Mouse (Mus musculus): ENCODE data around the gene Grik1. TPM values are rescaled to one million over a fixed set of nuclear protein-coding genes. Genes with fewer than 3 reads are reported as not detected.

Gene Grik1
- polyA plus RNA-seq, 1 experiment from 2014 or later, result 0.59 TPM

DNA sequence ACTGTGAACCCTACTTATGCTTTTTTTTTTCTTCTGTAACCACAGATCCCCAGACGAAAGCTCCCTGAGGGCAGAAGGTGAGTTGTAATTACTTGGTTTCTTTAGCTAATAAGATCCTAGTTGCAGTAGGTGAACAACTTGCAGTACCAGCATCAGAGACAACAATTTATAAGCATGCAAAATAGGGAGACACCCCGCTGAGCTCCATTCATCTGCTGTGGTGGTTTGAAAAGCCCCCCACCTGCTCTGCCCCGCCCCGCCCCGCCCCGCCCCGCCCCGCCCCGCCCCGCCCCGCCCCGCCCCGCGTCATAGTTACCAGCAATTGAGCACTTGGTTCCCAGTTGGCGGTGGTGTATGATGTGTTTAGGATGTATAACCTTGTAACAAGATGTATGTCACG is 64.4 kb downstream of the Grik1 start:
- Histone ChIP-seq H3K4me3 (no peak overlapping the region), H3K9me3 (replicated peaks) (no peaks in the 10 kb centered on the region), H3K4me2 (no peak overlapping the region), H3K4me1 (replicated peaks) (no peaks in the 10 kb centered on the region), H3K36me3 (no peaks in the 10 kb centered on the region), H3K27ac (ENCODE audit: poor library complexity, severe bottlenecking) (no peak overlapping the region), H3K27me3 (replicated peaks) (no peaks in the 10 kb centered on the region), H3K9ac (no peak overlapping the region)
- no peak for ATAC-seq (ENCODE audit: insufficient number of reproducible peaks, low FRiP score)
- 48% methylated on average over 13 of the region's 16 CpGs for WGBS

DNA sequence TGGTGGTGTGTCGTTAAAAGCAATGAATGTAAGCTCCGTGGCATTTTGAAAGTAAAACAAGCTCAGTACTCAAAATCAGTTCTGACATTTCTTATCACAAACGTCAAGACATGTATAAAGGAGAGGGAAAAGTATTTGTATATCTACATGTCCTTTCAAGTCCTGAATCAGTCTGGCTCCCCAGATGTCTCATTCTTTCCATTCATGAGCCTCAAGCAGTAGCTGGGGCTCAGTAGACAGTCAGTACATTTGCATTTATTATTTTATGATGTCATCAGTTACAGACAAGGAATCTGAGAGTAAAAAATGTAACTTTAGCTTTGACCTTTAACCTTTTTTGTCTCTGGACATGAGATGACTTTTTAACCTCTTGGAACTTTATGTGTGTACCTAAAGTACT is 68.1 kb downstream of the Grik1 start:
- Histone ChIP-seq H3K27ac (ENCODE audit: poor library complexity, severe bottlenecking) (no peak overlapping the region), H3K4me1 (replicated peaks) (no peaks in the 10 kb centered on the region), H3K4me3 (no peak overlapping the region), H3K36me3 (no peaks in the 10 kb centered on the region), H3K4me2 (no peak overlapping the region), H3K27me3 (replicated peaks) (no peaks in the 10 kb centered on the region), H3K9ac (no peak overlapping the region), H3K9me3 (replicated peaks) (no peaks in the 10 kb centered on the region)
- no peak for ATAC-seq (ENCODE audit: insufficient number of reproducible peaks, low FRiP score)
- 51% methylated on average over 3 of the region's 3 CpGs for WGBS

DNA sequence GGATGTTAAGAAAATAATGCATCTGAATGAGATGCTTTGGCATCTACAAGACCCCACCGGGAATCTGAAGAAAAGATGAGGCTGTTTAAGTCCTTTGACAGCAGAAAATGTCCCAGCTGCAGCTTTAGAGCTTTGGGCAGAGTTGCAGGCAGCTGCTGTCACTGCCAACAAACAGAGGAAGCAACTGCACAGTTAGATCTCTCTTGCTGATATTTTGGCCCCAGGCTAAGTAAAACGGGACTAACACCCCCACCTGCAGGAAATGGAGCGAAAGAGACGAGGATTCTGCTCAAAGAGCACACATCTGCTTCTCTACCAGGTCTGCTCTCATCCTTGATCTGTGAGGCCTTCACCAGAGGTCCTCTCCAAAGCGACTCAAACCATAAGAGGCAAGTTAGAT is 77.5 kb downstream of the Grik1 start:
- no peak for ATAC-seq (ENCODE audit: insufficient number of reproducible peaks, low FRiP score)
- Histone ChIP-seq H3K9ac (no peak overlapping the region), H3K9me3 (replicated peaks) (no peaks in the 10 kb centered on the region), H3K4me2 (no peak overlapping the region), H3K27me3 (replicated peaks) (no peaks in the 10 kb centered on the region), H3K4me3 (no peak overlapping the region), H3K4me1 (replicated peaks) (no peaks in the 10 kb centered on the region), H3K36me3 (no peaks in the 10 kb centered on the region), H3K27ac (ENCODE audit: poor library complexity, severe bottlenecking) (no peak overlapping the region)
- 55% methylated on average over 5 of the region's 5 CpGs for WGBS

DNA sequence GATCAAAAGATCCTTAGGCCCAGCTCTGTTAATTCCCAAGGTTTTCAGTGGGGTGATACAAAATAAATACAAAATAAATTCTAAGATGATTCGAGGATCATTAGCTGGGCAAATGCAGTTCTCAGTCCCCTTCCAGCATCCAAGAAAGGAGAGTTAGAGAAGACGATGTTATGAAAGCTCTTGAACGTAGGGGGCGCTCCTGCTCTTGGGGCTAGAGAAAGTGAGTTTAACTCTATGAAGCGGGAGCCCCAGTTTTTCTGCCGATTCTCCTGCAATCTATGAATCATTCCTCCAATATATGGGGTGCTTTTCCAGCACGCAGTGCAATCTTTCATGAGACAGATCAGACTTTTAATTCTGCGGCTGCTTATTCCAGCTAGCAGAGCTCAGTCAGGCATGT is 78.2 kb downstream of the Grik1 start:
- no peak for ATAC-seq (ENCODE audit: insufficient number of reproducible peaks, low FRiP score)
- Histone ChIP-seq H3K4me1 (replicated peaks) (no peaks in the 10 kb centered on the region), H3K9ac (no peak overlapping the region), H3K9me3 (replicated peaks) (no peaks in the 10 kb centered on the region), H3K36me3 (no peaks in the 10 kb centered on the region), H3K4me2 (no peak overlapping the region), H3K4me3 (no peak overlapping the region), H3K27ac (ENCODE audit: poor library complexity, severe bottlenecking) (no peak overlapping the region), H3K27me3 (replicated peaks) (no peaks in the 10 kb centered on the region)
- 57% methylated on average over 8 of the region's 8 CpGs for WGBS

DNA sequence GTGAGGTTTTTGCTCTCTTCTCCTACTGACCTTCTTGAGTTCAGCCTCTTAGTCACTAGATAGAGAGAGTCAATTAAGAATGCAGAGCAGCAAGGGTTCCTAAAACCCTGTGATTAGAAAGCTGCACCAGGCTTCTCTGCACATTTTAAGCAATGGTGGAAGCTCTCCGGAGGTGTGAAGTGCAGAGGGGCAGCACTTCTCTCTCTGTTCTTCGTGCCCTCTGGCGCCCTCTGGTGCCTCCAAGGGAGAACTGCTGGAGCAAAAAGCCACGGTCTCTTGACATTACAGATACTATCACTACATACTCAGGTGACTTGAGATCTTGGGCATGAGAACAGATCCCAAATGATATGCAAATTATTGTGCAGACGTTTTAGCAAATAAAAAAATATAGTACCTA is 85.7 kb downstream of the Grik1 start:
- Histone ChIP-seq H3K27ac (ENCODE audit: poor library complexity, severe bottlenecking) (no peak overlapping the region), H3K4me2 (no peak overlapping the region), H3K4me3 (no peak overlapping the region), H3K27me3 (replicated peaks) (no peaks in the 10 kb centered on the region), H3K36me3 (no peaks in the 10 kb centered on the region), H3K9ac (no peak overlapping the region), H3K4me1 (replicated peaks) (no peaks in the 10 kb centered on the region), H3K9me3 (replicated peaks) (no peaks in the 10 kb centered on the region)
- ATAC-seq (ENCODE audit: insufficient number of reproducible peaks, low FRiP score), result no peak
- WGBS, result 3% methylated on average over 5 of the region's 5 CpGs

DNA sequence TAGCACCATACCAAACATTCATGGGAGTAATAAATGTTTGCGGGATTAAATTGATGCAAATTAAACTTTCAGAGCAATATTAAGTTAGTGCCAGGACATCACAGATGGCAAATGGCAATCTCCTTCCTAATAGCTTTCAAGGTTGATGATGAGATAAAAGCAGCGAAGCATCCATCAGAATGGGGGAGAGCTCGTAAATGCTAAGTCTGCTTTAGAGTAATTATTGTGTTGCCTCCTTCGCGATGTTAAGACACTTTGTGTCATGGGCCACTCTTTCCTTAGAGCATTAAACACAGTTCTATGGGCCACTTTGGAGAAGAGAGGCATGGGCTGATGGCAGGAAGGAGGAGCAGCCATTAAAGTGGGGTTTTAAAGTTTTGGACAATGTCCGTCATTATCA is 86.1 kb downstream of the Grik1 start:
- Histone ChIP-seq H3K4me2 (no peak overlapping the region), H3K9me3 (replicated peaks) (no peaks in the 10 kb centered on the region), H3K27me3 (replicated peaks) (no peaks in the 10 kb centered on the region), H3K9ac (no peak overlapping the region), H3K36me3 (no peaks in the 10 kb centered on the region), H3K4me3 (no peak overlapping the region), H3K27ac (ENCODE audit: poor library complexity, severe bottlenecking) (no peak overlapping the region), H3K4me1 (replicated peaks) (no peaks in the 10 kb centered on the region)
- WGBS, result 81% methylated on average over 6 of the region's 6 CpGs
- no peak for ATAC-seq (ENCODE audit: insufficient number of reproducible peaks, low FRiP score)

DNA sequence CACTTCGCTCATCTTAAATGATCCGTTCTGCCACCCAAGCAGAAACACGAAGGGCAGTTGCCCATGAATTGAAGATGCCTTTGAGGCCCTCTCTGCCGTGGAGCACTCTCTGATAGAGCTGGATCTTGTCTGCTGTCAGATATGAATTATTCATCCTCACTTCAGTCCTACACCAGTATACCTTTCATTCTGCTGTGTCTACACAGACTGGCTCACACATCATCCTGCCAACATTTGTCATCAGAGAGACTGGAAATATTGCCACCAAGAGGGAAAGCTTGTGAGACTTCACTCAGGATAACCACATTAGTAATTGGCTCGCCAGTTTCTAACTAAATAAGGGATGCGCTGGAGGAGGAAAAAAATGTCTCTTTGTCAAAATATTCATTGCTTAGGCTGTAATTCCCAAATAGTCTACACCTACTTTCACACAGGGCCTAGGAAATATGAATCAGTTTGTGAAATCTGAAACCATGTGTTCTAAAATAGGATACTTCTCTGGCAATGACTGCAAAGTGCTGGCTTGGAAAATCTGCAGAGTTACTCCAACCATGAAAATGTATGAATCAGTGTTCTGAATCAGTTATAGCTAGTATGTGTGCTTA is 102.5 kb downstream of the Grik1 start:
- H3K4me2 ChIP-seq, result no peak overlapping the region
- no peaks in the 10 kb centered on the region for H3K27me3 ChIP-seq (replicated peaks)
- H3K4me3 ChIP-seq, result no peak overlapping the region
- no peak overlapping the region for H3K27ac ChIP-seq (ENCODE audit: poor library complexity, severe bottlenecking)
- H3K9ac ChIP-seq, result no peak overlapping the region
- ATAC-seq (ENCODE audit: insufficient number of reproducible peaks, low FRiP score), result no peak
- no peaks in the 10 kb centered on the region for H3K4me1 ChIP-seq (replicated peaks)
- no peaks in the 10 kb centered on the region for H3K9me3 ChIP-seq (replicated peaks)
- H3K36me3 ChIP-seq, result no peaks in the 10 kb centered on the region
- WGBS, result 81% methylated on average over 6 of the region's 6 CpGs

DNA sequence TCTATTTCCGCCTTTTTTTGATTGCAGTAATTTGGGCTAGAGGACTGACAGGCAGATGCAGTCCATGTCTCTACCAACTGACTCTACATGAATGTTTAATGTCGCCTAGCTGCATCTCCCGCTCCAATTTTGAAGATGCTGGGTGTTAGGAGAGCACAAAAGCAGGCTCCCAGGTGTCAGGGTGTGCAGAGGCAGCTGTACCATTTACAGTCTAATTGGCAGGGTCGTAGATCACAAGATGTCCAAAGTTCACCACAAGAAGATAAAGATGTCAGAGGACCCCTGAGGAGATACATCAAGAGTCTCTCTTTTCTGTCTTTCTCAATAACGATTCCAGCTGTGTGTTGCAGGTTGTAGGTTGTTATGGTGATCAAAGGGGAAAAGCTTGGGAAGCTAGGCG is 111.3 kb downstream of the Grik1 start:
- Histone ChIP-seq H3K27ac (ENCODE audit: poor library complexity, severe bottlenecking) (no peak overlapping the region), H3K36me3 (no peaks in the 10 kb centered on the region), H3K4me2 (no peak overlapping the region), H3K9ac (no peak overlapping the region), H3K4me1 (replicated peaks) (no peaks in the 10 kb centered on the region), H3K9me3 (replicated peaks) (no peaks in the 10 kb centered on the region), H3K27me3 (replicated peaks) (no peaks in the 10 kb centered on the region), H3K4me3 (no peak overlapping the region)
- 73% methylated on average over 6 of the region's 6 CpGs for WGBS
- no peak for ATAC-seq (ENCODE audit: insufficient number of reproducible peaks, low FRiP score)

DNA sequence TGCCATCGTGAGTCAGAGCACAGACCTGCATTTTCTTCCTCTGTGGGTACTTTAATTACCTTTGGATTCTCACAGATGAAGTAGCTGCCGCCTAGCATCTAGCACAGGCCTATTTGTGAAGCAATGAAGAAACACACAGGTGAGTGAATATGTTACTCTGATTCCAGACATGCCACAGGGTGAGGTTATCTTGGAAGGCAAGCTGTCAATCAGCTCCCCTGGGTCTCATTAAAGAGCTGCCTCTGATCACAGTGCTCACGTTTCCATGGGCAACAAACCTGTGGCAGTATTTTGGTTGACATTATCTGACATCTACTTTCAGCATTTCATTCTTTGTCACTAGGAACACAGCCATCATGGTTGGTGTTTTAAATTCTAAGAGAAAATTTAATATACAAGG is 112.7 kb downstream of the Grik1 start:
- no peaks in the 10 kb centered on the region for H3K27me3 ChIP-seq (replicated peaks)
- no peak for ATAC-seq (ENCODE audit: insufficient number of reproducible peaks, low FRiP score)
- no peaks in the 10 kb centered on the region for H3K9me3 ChIP-seq (replicated peaks)
- H3K4me1 ChIP-seq (replicated peaks), result no peaks in the 10 kb centered on the region
- WGBS, result 58% methylated on average over 3 of the region's 3 CpGs
- H3K27ac ChIP-seq (ENCODE audit: poor library complexity, severe bottlenecking), result no peak overlapping the region
- H3K36me3 ChIP-seq, result no peaks in the 10 kb centered on the region
- H3K4me2 ChIP-seq, result no peak overlapping the region
- H3K4me3 ChIP-seq, result no peak overlapping the region
- H3K9ac ChIP-seq, result no peak overlapping the region

DNA sequence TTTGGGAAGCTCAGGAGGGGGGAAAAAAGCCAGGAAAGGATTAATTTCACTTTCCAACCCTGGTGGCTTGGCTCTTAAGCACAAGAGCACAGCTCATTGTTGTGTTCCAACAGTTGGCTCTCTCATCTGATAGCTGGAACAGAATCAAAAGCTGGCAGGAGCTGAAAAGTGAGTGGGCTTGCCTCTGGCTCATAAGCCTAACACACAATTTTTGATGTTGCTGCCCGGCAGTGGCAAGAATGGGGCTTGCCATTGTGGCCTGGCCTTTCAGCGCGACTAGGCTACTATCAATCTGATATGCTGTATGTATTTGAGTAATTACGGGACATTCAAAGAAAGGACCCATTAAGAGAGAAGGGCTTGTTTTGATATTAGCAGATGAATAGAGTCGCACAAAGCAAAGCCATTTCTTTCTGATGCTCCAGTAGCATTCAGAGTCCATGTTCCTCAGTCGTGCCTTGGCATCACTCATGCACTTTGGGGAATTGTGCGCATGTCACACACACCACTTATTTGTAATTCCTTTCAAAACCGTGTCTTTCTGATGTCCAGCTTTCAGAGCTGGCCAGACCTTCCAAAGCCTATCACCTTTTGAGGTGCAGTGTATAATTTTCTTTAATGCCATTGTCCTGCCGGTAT is 115.9 kb downstream of the Grik1 start:
- 84% methylated on average over 9 of the region's 9 CpGs for WGBS
- no peaks in the 10 kb centered on the region for H3K4me1 ChIP-seq (replicated peaks)
- H3K4me2 ChIP-seq, result no peak overlapping the region
- no peak overlapping the region for H3K9ac ChIP-seq
- no peaks in the 10 kb centered on the region for H3K27me3 ChIP-seq (replicated peaks)
- H3K36me3 ChIP-seq, result no peaks in the 10 kb centered on the region
- no peak overlapping the region for H3K4me3 ChIP-seq
- ATAC-seq (ENCODE audit: insufficient number of reproducible peaks, low FRiP score), result no peak
- no peaks in the 10 kb centered on the region for H3K9me3 ChIP-seq (replicated peaks)
- no peak overlapping the region for H3K27ac ChIP-seq (ENCODE audit: poor library complexity, severe bottlenecking)

DNA sequence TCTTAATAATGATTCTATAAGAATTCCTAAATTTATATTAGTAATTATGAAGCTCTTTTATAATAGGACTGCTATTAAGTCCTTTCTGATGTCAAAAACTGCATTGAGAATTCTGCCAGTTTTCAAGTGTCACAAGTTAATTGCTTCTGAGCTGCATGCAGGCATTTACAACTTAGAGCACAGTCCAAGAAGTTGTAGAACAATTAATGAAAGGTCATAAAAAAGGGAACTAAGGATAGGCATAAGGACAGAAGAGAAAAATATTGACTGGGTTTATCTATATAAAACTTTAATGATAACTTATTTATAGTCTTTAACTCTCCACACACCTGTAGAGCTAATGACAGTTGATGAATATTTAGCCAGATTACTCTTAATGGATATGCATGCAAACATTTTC is 123.5 kb downstream of the Grik1 start:
- Histone ChIP-seq H3K27ac (ENCODE audit: poor library complexity, severe bottlenecking) (no peak overlapping the region), H3K4me3 (no peak overlapping the region), H3K27me3 (replicated peaks) (no peaks in the 10 kb centered on the region), H3K4me2 (no peak overlapping the region), H3K9me3 (replicated peaks) (no peaks in the 10 kb centered on the region), H3K9ac (no peak overlapping the region), H3K4me1 (replicated peaks) (no peaks in the 10 kb centered on the region), H3K36me3 (no peaks in the 10 kb centered on the region)
- ATAC-seq (ENCODE audit: insufficient number of reproducible peaks, low FRiP score), result no peak

DNA sequence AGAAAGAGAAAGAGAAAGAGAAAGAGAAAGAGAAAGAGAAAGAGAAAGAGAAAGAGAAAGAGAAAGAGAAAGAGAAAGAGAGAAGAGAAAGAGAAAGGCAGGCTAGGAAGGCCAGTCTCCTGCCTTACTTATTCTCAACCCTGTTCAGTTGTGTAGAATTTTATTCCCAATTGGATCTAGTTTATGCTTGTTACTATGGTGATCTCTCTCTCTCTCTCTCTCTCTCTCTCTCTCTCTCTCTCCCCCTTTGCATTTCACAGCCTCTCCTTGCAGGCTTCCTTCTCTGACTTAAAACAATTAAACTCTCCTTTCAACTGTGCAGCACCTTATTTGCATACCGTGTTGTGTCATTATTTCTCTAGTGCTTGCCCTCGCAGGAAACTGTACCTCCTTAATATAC is 147.5 kb downstream of the Grik1 start:
- H3K4me2 ChIP-seq, result no peak overlapping the region
- 48% methylated on average over 2 of the region's 2 CpGs for WGBS
- no peaks in the 10 kb centered on the region for H3K4me1 ChIP-seq (replicated peaks)
- H3K27me3 ChIP-seq (replicated peaks), result no peaks in the 10 kb centered on the region
- no peak overlapping the region for H3K27ac ChIP-seq (ENCODE audit: poor library complexity, severe bottlenecking)
- no peak overlapping the region for H3K9ac ChIP-seq
- H3K9me3 ChIP-seq (replicated peaks), result no peaks in the 10 kb centered on the region
- no peak overlapping the region for H3K4me3 ChIP-seq
- no peaks in the 10 kb centered on the region for H3K36me3 ChIP-seq
- ATAC-seq (ENCODE audit: insufficient number of reproducible peaks, low FRiP score), result no peak

Measured in heart, embryonic 12.5 days (tissue).